Mouse (Mus musculus): ENCODE measurements at regions not wholly inside any gene's neighbourhood (a gene's known extent, or its start where the extent isn't known, plus 50 kb on each side); places are given as distances from the start of the nearest gene placed in this dataset.
"Not testable (repeated sequence)": the region's sequence is repeated elsewhere in the genome, so short reads cannot be mapped to it uniquely, and the experiment has no call there.

- no peak for DNase-seq (ENCODE audit: low spot score in 2 of 2)
These were observed 314.5 kb downstream of the Tlr4 start for GRCm38 (mm10) chr4:67141896-67142295.

GRCm38 (mm10) chr4:67148521-67148920 is 321.1 kb downstream of the Tlr4 start:
- DNase-seq (ENCODE audit: low spot score in 2 of 2): no peak

GRCm38 (mm10) chr4:67162673-67163072 is 335.3 kb downstream of the Tlr4 start:
- no peak for DNase-seq (ENCODE audit: low spot score in 2 of 2)

- no peak for DNase-seq (ENCODE audit: low spot score in 2 of 2)
These were observed 340.3 kb downstream of the Tlr4 start for GRCm38 (mm10) chr4:67167720-67168119.

GRCm38 (mm10) chr4:67187725-67188510 is 360.5 kb downstream of the Tlr4 start:
- DNase-seq (ENCODE audit: low spot score in 2 of 2): no peak

- no peak for DNase-seq (ENCODE audit: low spot score in 2 of 2)
These were observed 363.2 kb downstream of the Tlr4 start for GRCm38 (mm10) chr4:67190536-67190935.

GRCm38 (mm10) chr4:67194425-67194824 is 367.0 kb downstream of the Tlr4 start:
- no peak for DNase-seq (ENCODE audit: low spot score in 2 of 2)

- no peak for DNase-seq (ENCODE audit: low spot score in 2 of 2)
These were observed 369.5 kb downstream of the Tlr4 start for GRCm38 (mm10) chr4:67196907-67197306.

- peak; percentile 78 to 100 for DNase-seq (ENCODE audit: low spot score in 2 of 2)
These were observed 381.0 kb downstream of the Tlr4 start for GRCm38 (mm10) chr4:67208406-67208805.

- no peak for DNase-seq (ENCODE audit: low spot score in 2 of 2)
These were observed 386.0 kb downstream of the Tlr4 start for GRCm38 (mm10) chr4:67213363-67213762.

GRCm38 (mm10) chr4:67224533-67224932 is 397.1 kb downstream of the Tlr4 start:
- no peak for DNase-seq (ENCODE audit: low spot score in 2 of 2)

GRCm38 (mm10) chr4:67229214-67229613 is 401.8 kb downstream of the Tlr4 start:
- no peak for DNase-seq (ENCODE audit: low spot score in 2 of 2)

GRCm38 (mm10) chr4:67273553-67273952 is 446.2 kb downstream of the Tlr4 start:
- DNase-seq (ENCODE audit: low spot score in 2 of 2): no peak

GRCm38 (mm10) chr4:67301020-67301419 is 473.6 kb downstream of the Tlr4 start:
- DNase-seq (ENCODE audit: low spot score in 2 of 2): no peak

GRCm38 (mm10) chr4:67301740-67302139 is 474.4 kb downstream of the Tlr4 start:
- DNase-seq (ENCODE audit: low spot score in 2 of 2): no peak

GRCm38 (mm10) chr4:67320098-67320497 is 492.7 kb downstream of the Tlr4 start:
- DNase-seq (ENCODE audit: low spot score in 2 of 2): not testable (repeated sequence)

Data from urinary bladder, postnatal 4 days (tissue).